Mouse (Mus musculus): Measurements from ENCODE around the gene Mif4gd. TPM values are rescaled to one million over a fixed set of nuclear protein-coding genes. Genes with fewer than 3 reads are reported as not detected.

Gene Mif4gd
- polyA plus RNA-seq, 1 experiment from 2014 or later, result 17.6 TPM

GRCm38 (mm10) chr11:115608421-115609399, 4.1 kb downstream of the Mif4gd start:
- Histone ChIP-seq H3K4me2 (replicated peaks) (no peak overlapping the region), H3K9me3 (no peaks in the 10 kb centered on the region), H3K9ac (no peak overlapping the region), H3K27me3 (no peaks in the 10 kb centered on the region), H3K36me3 (peaks cover 40% of the 10 kb centered on the region), H3K4me1 (peaks cover 20% of the 10 kb centered on the region), H3K4me3 (no peak overlapping the region), H3K27ac (no peak overlapping the region)
- WGBS, result 82% methylated on average over 23 of the region's 23 CpGs
- ATAC-seq (ENCODE audit: insufficient number of reproducible peaks, insufficient read depth, low FRiP score, low TSS enrichment), result no peak

GRCm38 (mm10) chr11:115606733-115607132, 6.0 kb downstream of the Mif4gd start:
- Histone ChIP-seq H3K4me2 (replicated peaks) (no peak overlapping the region), H3K9ac (no peak overlapping the region), H3K4me3 (no peak overlapping the region), H3K27ac (no peak overlapping the region), H3K36me3 (peaks cover 40% of the 10 kb centered on the region), H3K4me1 (peaks cover 25% of the 10 kb centered on the region), H3K9me3 (no peaks in the 10 kb centered on the region), H3K27me3 (no peaks in the 10 kb centered on the region)
- ATAC-seq (ENCODE audit: insufficient number of reproducible peaks, insufficient read depth, low FRiP score, low TSS enrichment), result no peak
- 92% methylated on average over 18 of the region's 18 CpGs for WGBS

- Histone ChIP-seq H3K36me3 (peaks cover 44% of the 10 kb centered on the region), H3K4me1 (peaks cover 23% of the 10 kb centered on the region), H3K27ac (peak overlapping the region; percentile 92), H3K9ac (peak overlapping the region; percentile 93), H3K4me2 (replicated peaks) (peak overlapping the region; percentile 87), H3K27me3 (no peaks in the 10 kb centered on the region), H3K4me3 (peak overlapping the region; percentile 96), H3K9me3 (no peaks in the 10 kb centered on the region)
- WGBS, result under 1% methylated on average over 26 of the region's 26 CpGs
- ATAC-seq (ENCODE audit: insufficient number of reproducible peaks, insufficient read depth, low FRiP score, low TSS enrichment), result peak; percentile 7; the same call in 1 of the 2 replicates
These were observed 8.5 kb downstream of the Mif4gd start for GRCm38 (mm10) chr11:115604304-115604696.

- under 1% methylated on average over 85 of the region's 93 CpGs for WGBS
- peak; percentile 96 for ATAC-seq (ENCODE audit: insufficient number of reproducible peaks, insufficient read depth, low FRiP score, low TSS enrichment)
- H3K36me3 ChIP-seq, result peaks cover 38% of the 10 kb centered on the region
These were observed 9.1 kb downstream of the Mif4gd start, which contains the start of the genes Mrps7 and Gga3 for GRCm38 (mm10) chr11:115603476-115604303. Gene Mrps7 (plus strand): TSS chr11:115603925. Gene Gga3 (minus strand): TSS chr11:115604051.

GRCm38 (mm10) chr11:115603128-115603475, 9.7 kb downstream of the Mif4gd start:
- WGBS, result 7% methylated on average over 15 of the region's 15 CpGs

More at GRCm38 (mm10) chr11:115603476-115604303, 9.1 kb downstream of the Mif4gd start, which contains the start of the genes Mrps7 and Gga3:
- Histone ChIP-seq H3K4me2 (replicated peaks) (peak within 1 kb of the TSS; percentile 87), H3K4me3 (peak within 1 kb of the TSS; percentile 96), H3K4me1 (peaks cover 23% of the 10 kb centered on the region), H3K27me3 (no peaks in the 10 kb centered on the region), H3K9me3 (no peaks in the 10 kb centered on the region), H3K27ac (peak within 1 kb of the TSS; percentile 92), H3K9ac (peak within 1 kb of the TSS; percentile 93)

GRCm38 (mm10) chr11:115601174-115601573, 11.6 kb downstream of the Mif4gd start:
- H3K36me3 ChIP-seq, result peaks cover 29% of the 10 kb centered on the region

More at GRCm38 (mm10) chr11:115603128-115603475, 9.7 kb downstream of the Mif4gd start:
- H3K4me1 ChIP-seq, result peaks cover 23% of the 10 kb centered on the region
- H3K4me2 ChIP-seq (replicated peaks), result peak overlapping the region; percentile 87
- ATAC-seq (ENCODE audit: insufficient number of reproducible peaks, insufficient read depth, low FRiP score, low TSS enrichment), result no peak
- peak overlapping the region; percentile 96 for H3K4me3 ChIP-seq
- H3K36me3 ChIP-seq, result peaks cover 32% of the 10 kb centered on the region
- H3K27me3 ChIP-seq, result no peaks in the 10 kb centered on the region
- no peaks in the 10 kb centered on the region for H3K9me3 ChIP-seq
- H3K9ac ChIP-seq, result peak overlapping the region; percentile 93
- H3K27ac ChIP-seq, result peak overlapping the region; percentile 92; the same call in 1 of the 2 replicates

GRCm38 (mm10) chr11:115600743-115601142, 12.0 kb downstream of the Mif4gd start:
- Histone ChIP-seq H3K36me3 (peaks cover 29% of the 10 kb centered on the region), H3K4me1 (peaks cover 23% of the 10 kb centered on the region)
- WGBS, result 95% methylated on average over 15 of the region's 15 CpGs

More at GRCm38 (mm10) chr11:115601174-115601573, 11.6 kb downstream of the Mif4gd start:
- no peak overlapping the region for H3K4me3 ChIP-seq
- H3K9ac ChIP-seq, result no peak overlapping the region
- H3K27ac ChIP-seq, result no peak overlapping the region
- H3K27me3 ChIP-seq, result no peaks in the 10 kb centered on the region
- no peak overlapping the region for H3K4me2 ChIP-seq (replicated peaks)
- no peaks in the 10 kb centered on the region for H3K9me3 ChIP-seq
- H3K4me1 ChIP-seq, result peaks cover 23% of the 10 kb centered on the region
- 93% methylated on average over 4 of the region's 4 CpGs for WGBS
- ATAC-seq (ENCODE audit: insufficient number of reproducible peaks, insufficient read depth, low FRiP score, low TSS enrichment), result no peak

GRCm38 (mm10) chr11:115599722-115600121, 13.0 kb downstream of the Mif4gd start:
- H3K27ac ChIP-seq, result no peak overlapping the region

More at GRCm38 (mm10) chr11:115600743-115601142, 12.0 kb downstream of the Mif4gd start:
- no peak overlapping the region for H3K4me3 ChIP-seq
- no peak overlapping the region for H3K27ac ChIP-seq
- no peak for ATAC-seq (ENCODE audit: insufficient number of reproducible peaks, insufficient read depth, low FRiP score, low TSS enrichment)
- no peak overlapping the region for H3K4me2 ChIP-seq (replicated peaks)
- H3K9ac ChIP-seq, result no peak overlapping the region
- H3K9me3 ChIP-seq, result no peaks in the 10 kb centered on the region
- H3K27me3 ChIP-seq, result no peaks in the 10 kb centered on the region

GRCm38 (mm10) chr11:115598309-115598708, 14.5 kb downstream of the Mif4gd start:
- no peaks in the 10 kb centered on the region for H3K27me3 ChIP-seq
- 95% methylated on average over 4 of the region's 4 CpGs for WGBS
- no peak overlapping the region for H3K4me3 ChIP-seq
- peaks cover 49% of the 10 kb centered on the region for H3K36me3 ChIP-seq
- H3K27ac ChIP-seq, result no peak overlapping the region
- H3K9me3 ChIP-seq, result no peaks in the 10 kb centered on the region
- no peak overlapping the region for H3K9ac ChIP-seq
- ATAC-seq (ENCODE audit: insufficient number of reproducible peaks, insufficient read depth, low FRiP score, low TSS enrichment), result no peak
- H3K4me2 ChIP-seq (replicated peaks), result no peak overlapping the region
- peaks cover 14% of the 10 kb centered on the region for H3K4me1 ChIP-seq

More at GRCm38 (mm10) chr11:115599722-115600121, 13.0 kb downstream of the Mif4gd start:
- H3K4me3 ChIP-seq, result no peak overlapping the region
- H3K9me3 ChIP-seq, result no peaks in the 10 kb centered on the region
- peaks cover 35% of the 10 kb centered on the region for H3K36me3 ChIP-seq
- no peak overlapping the region for H3K4me2 ChIP-seq (replicated peaks)
- peaks cover 16% of the 10 kb centered on the region for H3K4me1 ChIP-seq
- H3K27me3 ChIP-seq, result no peaks in the 10 kb centered on the region
- 95% methylated on average over 7 of the region's 7 CpGs for WGBS
- ATAC-seq (ENCODE audit: insufficient number of reproducible peaks, insufficient read depth, low FRiP score, low TSS enrichment), result no peak
- H3K9ac ChIP-seq, result no peak overlapping the region

GRCm38 (mm10) chr11:115595209-115595608, 17.6 kb downstream of the Mif4gd start:
- Histone ChIP-seq H3K36me3 (peaks cover 72% of the 10 kb centered on the region), H3K4me1 (no peaks in the 10 kb centered on the region), H3K4me3 (no peak overlapping the region), H3K9me3 (no peaks in the 10 kb centered on the region), H3K27ac (no peak overlapping the region), H3K27me3 (no peaks in the 10 kb centered on the region), H3K4me2 (replicated peaks) (no peak overlapping the region), H3K9ac (no peak overlapping the region)
- ATAC-seq (ENCODE audit: insufficient number of reproducible peaks, insufficient read depth, low FRiP score, low TSS enrichment), result no peak
- WGBS, result 97% methylated on average over 3 of the region's 3 CpGs

- H3K9me3 ChIP-seq, result no peaks in the 10 kb centered on the region
- no peaks in the 10 kb centered on the region for H3K27me3 ChIP-seq
- H3K4me2 ChIP-seq (replicated peaks), result no peak overlapping the region
- no peak for ATAC-seq (ENCODE audit: insufficient number of reproducible peaks, insufficient read depth, low FRiP score, low TSS enrichment)
- H3K4me1 ChIP-seq, result no peaks in the 10 kb centered on the region
- H3K36me3 ChIP-seq, result peaks cover 93% of the 10 kb centered on the region
- WGBS, result 81% methylated on average over 2 of the region's 2 CpGs
- no peak overlapping the region for H3K9ac ChIP-seq
- H3K27ac ChIP-seq, result no peak overlapping the region
- no peak overlapping the region for H3K4me3 ChIP-seq
These were observed 22.2 kb downstream of the Mif4gd start for GRCm38 (mm10) chr11:115590526-115591075.
